10 mouse cellular contexts compared by ENCODE assay signal in genomic region chr14:55747051-55747847, GRCm38 (mm10). TPM values are rescaled to one million over a fixed set of nuclear protein-coding genes. Genes with fewer than 3 reads are reported as not detected.
DNase-seq lines count a peak whose midpoint lies in the region; ATAC-seq and TF ChIP-seq lines count a peak whose summit lies in the region.
"Had no signal": no experiment of that assay in that cellular context is flagged by ENCODE, and none has a peak within 500 bp of the region (broad histone marks: within the 10 kb centered on the region; RNA-seq: fewer than 3 reads in every experiment).

No protein-coding gene starts in this region.

- ATAC-seq in lung, embryonic 14.5 days (ENCODE audit: insufficient read depth) = no peak
- no peak for ATAC-seq in embryonic facial prominence, embryonic 12.5 days (ENCODE audit: insufficient number of reproducible peaks, insufficient read depth, low FRiP score, low TSS enrichment)
- no peak for ATAC-seq in intestine, embryonic 15.5 days

- H3ac ChIP-seq in myocyte (ENCODE audit: control insufficient read depth, insufficient read length) = no peak overlapping the region

- H3K4me3 ChIP-seq in lung, embryonic 14.5 days (ENCODE audit: low read depth, low read length) = peak overlapping the region; percentile 93
- H3K4me3 ChIP-seq in embryonic facial prominence, embryonic 12.5 days = peak overlapping the region; percentile 97; the same call in 1 of the 2 replicates
- H3K4me3 ChIP-seq in intestine, embryonic 15.5 days (replicated peaks) = no peak overlapping the region
- peak overlapping the region; percentile 81 for H3K4me3 ChIP-seq in myocyte

- H3K4me1 ChIP-seq in lung, embryonic 14.5 days (ENCODE audit: insufficient read depth) = peaks cover 7% of the 10 kb centered on the region; the same call in 1 of the 2 replicates
- peaks cover 27% of the 10 kb centered on the region for H3K4me1 ChIP-seq in embryonic facial prominence, embryonic 12.5 days
- H3K4me1 ChIP-seq in intestine, embryonic 15.5 days (replicated peaks) = peaks cover 26% of the 10 kb centered on the region

- H3K27ac ChIP-seq in lung, embryonic 14.5 days (ENCODE audit: low read depth) = no peak overlapping the region
- no peak overlapping the region for H3K27ac ChIP-seq in embryonic facial prominence, embryonic 12.5 days
- H3K27ac ChIP-seq in intestine, embryonic 15.5 days = no peak overlapping the region

- peaks cover 55% of the 10 kb centered on the region for H3K36me3 ChIP-seq in lung, embryonic 14.5 days (ENCODE audit: insufficient read depth)
- peaks cover 32% of the 10 kb centered on the region for H3K36me3 ChIP-seq in embryonic facial prominence, embryonic 12.5 days
- peaks cover 28% of the 10 kb centered on the region for H3K36me3 ChIP-seq in intestine, embryonic 15.5 days
- peaks cover 30% of the 10 kb centered on the region for H3K36me3 ChIP-seq in myocyte (ENCODE audit: control insufficient read depth, insufficient read depth)

- 85% methylated on average over 10 of the region's 10 CpGs for WGBS in lung, embryonic 14.5 days
- 83% methylated on average over 10 of the region's 10 CpGs for WGBS in embryonic facial prominence, embryonic 12.5 days
- WGBS in intestine, embryonic 15.5 days = 89% methylated on average over 10 of the region's 10 CpGs

- TF ChIP-seq POLR2A in myocyte (IDR thresholded peaks at IDR 0.05; ENCODE audit: insufficient read length, low read depth) = no peak

- H3K4me2 ChIP-seq in lung, embryonic 14.5 days = peak overlapping the region; percentile 98
- peak overlapping the region; percentile 98 for H3K4me2 ChIP-seq in embryonic facial prominence, embryonic 12.5 days (replicated peaks)
- peak overlapping the region; percentile 89 for H3K4me2 ChIP-seq in intestine, embryonic 15.5 days (replicated peaks)
- peak overlapping the region; percentile 91 for H3K4me2 ChIP-seq in myocyte (ENCODE audit: low read depth)

- no peak overlapping the region for H3K9ac ChIP-seq in lung, embryonic 14.5 days
- H3K9ac ChIP-seq in embryonic facial prominence, embryonic 12.5 days = no peak overlapping the region
- no peak overlapping the region for H3K9ac ChIP-seq in intestine, embryonic 15.5 days

- no peaks in the 10 kb centered on the region for H3K27me3 ChIP-seq in lung, embryonic 14.5 days (ENCODE audit: insufficient read depth, low read length)
- no peaks in the 10 kb centered on the region for H3K27me3 ChIP-seq in embryonic facial prominence, embryonic 12.5 days
- H3K27me3 ChIP-seq in intestine, embryonic 15.5 days (replicated peaks) = no peaks in the 10 kb centered on the region
- H3K27me3 ChIP-seq in myocyte (ENCODE audit: control insufficient read depth, insufficient read depth, insufficient read length) = no peaks in the 10 kb centered on the region

- peaks cover 21% of the 10 kb centered on the region for H3K79me2 ChIP-seq in myocyte (ENCODE audit: control insufficient read depth, insufficient read depth)

- DNase-seq in lung, embryonic 14.5 days = no peak
- no peak for DNase-seq in lung, postnatal 36 days
- no peak for DNase-seq in urinary bladder, postnatal 4 days (ENCODE audit: low spot score in 2 of 2)
- no peak for DNase-seq in cerebellum, adult 11-12 months
- no peak for DNase-seq in spleen, postnatal 10 days (ENCODE audit: low spot score in 2 of 2)
- DNase-seq: embryo, embryonic 11 days; kidney, postnatal 14 days had no signal

- no peak for TF ChIP-seq CTCF in lung, embryonic 14.5 days (IDR thresholded peaks at IDR 0.05; ENCODE audit: low read depth)

- H3K9me3 ChIP-seq in lung, embryonic 14.5 days (ENCODE audit: low read depth, low read length) = no peaks in the 10 kb centered on the region
- H3K9me3 ChIP-seq in embryonic facial prominence, embryonic 12.5 days = no peaks in the 10 kb centered on the region
- no peaks in the 10 kb centered on the region for H3K9me3 ChIP-seq in intestine, embryonic 15.5 days

TF ChIP-seq in myocyte, 11 proteins besides CTCF, POLR2A, EP300 and RAD21:
- TF ChIP-seq POLR2AphosphoS2 (IDR thresholded peaks at IDR 0.05; ENCODE audit: insufficient read length, low read depth) (no peak), MAX (IDR thresholded peaks at IDR 0.05; ENCODE audit: low read depth) (no peak), TCF3 (IDR thresholded peaks at IDR 0.05; ENCODE audit: insufficient read length, low read depth) (no peak), MYOD1 (IDR thresholded peaks at IDR 0.05; ENCODE audit: control insufficient read depth in 1 of 3, insufficient read length in 2 of 3, low read depth in 2 of 3) (no peak), TCF12 (IDR thresholded peaks at IDR 0.05; ENCODE audit: insufficient read depth, poor library complexity, severe bottlenecking) (no peak), E2F4 (IDR thresholded peaks at IDR 0.05; ENCODE audit: insufficient read depth) (no peak), MYOG (IDR thresholded peaks at IDR 0.05; ENCODE audit: control insufficient read depth in 1 of 3, insufficient read depth in 1 of 3, insufficient read length in 2 of 3, low read depth in 2 of 3) (no peak), REST (IDR thresholded peaks at IDR 0.05; ENCODE audit: insufficient read depth, insufficient read length) (no peak), USF1 (IDR thresholded peaks at IDR 0.05; ENCODE audit: low read depth) (no peak)

RNA-seq across cellular contexts. Expression of gene Nop9, which starts 1.8 kb away (rescaled TPM):
- polyA plus RNA-seq in lung, embryonic 14.5 days (2014; fragmentation: Nextera tagmentation; extraction: Ambion mirVana) = 48.7 and 50.6 TPM in 2 replicates
- polyA plus RNA-seq in embryonic facial prominence, embryonic 12.5 days (2016; fragmentation: Nextera tagmentation; extraction: Ambion mirVana) = 51.0 and 57.3 TPM in 2 replicates
- polyA plus RNA-seq in intestine, embryonic 15.5 days (2015; fragmentation: Nextera tagmentation; extraction: Ambion mirVana) = 35.6 and 36.0 TPM in 2 replicates
- 24.9 TPM for polyA plus RNA-seq in myocyte (2012; fragmentation: generic; extraction: Trizol)

RNA-seq across cellular contexts. Expression of gene Dhrs1, which starts 1.8 kb away (rescaled TPM):
- polyA plus RNA-seq in lung, embryonic 14.5 days (2014; fragmentation: Nextera tagmentation; extraction: Ambion mirVana) = 76.7 and 79.9 TPM in 2 replicates
- 81.5 and 86.7 TPM in 2 replicates for polyA plus RNA-seq in embryonic facial prominence, embryonic 12.5 days (2016; fragmentation: Nextera tagmentation; extraction: Ambion mirVana)
- 99.4 and 117 TPM in 2 replicates for polyA plus RNA-seq in intestine, embryonic 15.5 days (2015; fragmentation: Nextera tagmentation; extraction: Ambion mirVana)
- 76.3 TPM for polyA plus RNA-seq in myocyte (2012; fragmentation: generic; extraction: Trizol)

RNA-seq across cellular contexts. Expression of gene Cideb, which starts 11.0 kb away (rescaled TPM):
- polyA plus RNA-seq in lung, embryonic 14.5 days (2014; fragmentation: Nextera tagmentation; extraction: Ambion mirVana) = 0.36 and 0.38 TPM in 2 replicates
- 0.19 and 0.50 TPM in 2 replicates for polyA plus RNA-seq in embryonic facial prominence, embryonic 12.5 days (2016; fragmentation: Nextera tagmentation; extraction: Ambion mirVana)
- polyA plus RNA-seq in intestine, embryonic 15.5 days (2015; fragmentation: Nextera tagmentation; extraction: Ambion mirVana) = 52.7 and 63.5 TPM in 2 replicates
- polyA plus RNA-seq in myocyte (2012; fragmentation: generic; extraction: Trizol) = 0.17 TPM

RNA-seq across cellular contexts. Expression of gene Ltb4r2, which starts 14.0 kb away (rescaled TPM):
- polyA plus RNA-seq in lung, embryonic 14.5 days (2014; fragmentation: Nextera tagmentation; extraction: Ambion mirVana) = 0.19 and 0.70 TPM in 2 replicates
- 0.55 and 0.60 TPM in 2 replicates for polyA plus RNA-seq in embryonic facial prominence, embryonic 12.5 days (2016; fragmentation: Nextera tagmentation; extraction: Ambion mirVana)
- polyA plus RNA-seq in intestine, embryonic 15.5 days (2015; fragmentation: Nextera tagmentation; extraction: Ambion mirVana) = 0.31 and 0.52 TPM in 2 replicates
- polyA plus RNA-seq in myocyte (2012; fragmentation: generic; extraction: Trizol) = 0.01 TPM

RNA-seq across cellular contexts. Expression of gene Ltb4r1, which starts 18.5 kb away (rescaled TPM):
- 0.31 and 0.64 TPM in 2 replicates for polyA plus RNA-seq in lung, embryonic 14.5 days (2014; fragmentation: Nextera tagmentation; extraction: Ambion mirVana)
- polyA plus RNA-seq in embryonic facial prominence, embryonic 12.5 days (2016; fragmentation: Nextera tagmentation; extraction: Ambion mirVana) = 0.48 and 0.60 TPM in 2 replicates
- polyA plus RNA-seq in intestine, embryonic 15.5 days (2015; fragmentation: Nextera tagmentation; extraction: Ambion mirVana) = 0.93 and 1.0 TPM in 2 replicates
- 0.04 TPM for polyA plus RNA-seq in myocyte (2012; fragmentation: generic; extraction: Trizol)

Comparison
In these comparisons a context has a peak if more than half of its experiments do, and no peak if none do; other contexts are left out.
1. RNA of gene Cideb, which starts 11.0 kb away (polyA plus RNA-seq): 52.7 to 63.5 TPM in intestine, embryonic 15.5 days; 0.19 to 0.50 TPM in embryonic facial prominence, embryonic 12.5 days, 0.36 to 0.38 TPM in lung, embryonic 14.5 days and 0.17 TPM in myocyte (single experiment); every median in the first group is over 10 times any median in the second.
2. Peak in every context shown above with its lines, with median percentiles within 50 percentile points of each other: H3K4me2 ChIP-seq.